Comparison of ENCODE assay signal across 23 mouse cellular contexts in genomic region chr4:68764937-68765336, GRCm38 (mm10).
"Had no signal": no experiment of that assay in that cellular context is flagged by ENCODE, and none has a peak within 500 bp of the region (broad histone marks: within the 10 kb centered on the region; RNA-seq: fewer than 3 reads in every experiment).

No protein-coding gene starts in this region.

- DNase-seq: gastrocnemius, adult 2 months; gastrocnemius, postnatal 10 days; gastrocnemius, postnatal 25 days; heart, adult 18-20 months; heart, postnatal 10 days; heart, postnatal 4 days; kidney, adult 18-20 months; kidney, adult 8-10 months; kidney, postnatal 10 days; kidney, postnatal 25 days; kidney, postnatal 4 days; liver; liver, embryonic 13.5 days had no signal

- H3K4me3 ChIP-seq: gastrocnemius, adult 2 months; heart, embryonic 10.5 days; heart, embryonic 12.5 days; hindbrain, embryonic 10.5 days; hindbrain, embryonic 12.5 days; intestine, embryonic 15.5 days; limb, embryonic 10.5 days; limb, embryonic 12.5 days; liver, embryonic 13.5 days had no signal

- ATAC-seq: inflammation-experienced regulatory T-cells, adult 6 months; intestine, embryonic 15.5 days; intestine, postnatal 0 days had no signal

- H3K27ac ChIP-seq: gastrocnemius, adult 2 months; heart, embryonic 10.5 days; hindbrain, embryonic 10.5 days; hindbrain, embryonic 12.5 days; hindbrain, embryonic 14.5 days; intestine, embryonic 15.5 days; limb, embryonic 10.5 days; limb, embryonic 12.5 days; liver, embryonic 13.5 days had no signal
